Mouse (Mus musculus): Measurements from ENCODE around the gene Tmem30a. TPM values are rescaled to one million over a fixed set of nuclear protein-coding genes. Genes with fewer than 3 reads are reported as not detected.

Tmem30a gene
- total and polyA plus RNA-seq, 3 experiments = 49.5 to 81.2 (median 77.6) TPM

DNA sequence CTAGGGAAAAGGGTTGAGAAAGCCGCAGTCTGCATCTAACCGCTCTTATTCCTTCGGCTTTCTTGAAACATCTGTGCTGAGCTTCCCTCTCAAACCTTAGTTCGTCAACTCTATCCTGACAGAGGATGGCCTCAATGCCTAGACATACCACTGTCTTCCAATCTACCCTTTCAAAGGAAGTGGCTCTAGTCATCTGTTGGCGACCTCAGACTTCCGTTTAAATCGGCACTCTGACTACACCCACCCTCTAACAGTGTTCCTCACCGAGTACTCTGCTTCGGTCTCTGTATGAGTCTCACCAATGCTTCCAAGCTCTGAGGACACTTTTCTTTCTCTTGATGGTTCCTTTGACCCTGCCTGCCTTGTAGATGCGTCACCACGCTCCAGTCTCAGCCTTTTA lies 22.7 kb upstream of the Tmem30a start:
- Histone ChIP-seq H3K9me3 (replicated peaks) (no peaks in the 10 kb centered on the region), H3K36me3 (replicated peaks) (no peaks in the 10 kb centered on the region), H3K4me3 (ENCODE audit: low read depth, low read length) (no peak overlapping the region), H3K27me3 (ENCODE audit: insufficient read depth, low read length) (peaks cover 17% of the 10 kb centered on the region), H3K4me1 (ENCODE audit: insufficient read depth, low read depth, low read length) (peaks cover 6% of the 10 kb centered on the region; the same call in 1 of the 2 replicates)
- TF ChIP-seq TAL1 (conservative IDR thresholded peaks at IDR 0.05; ENCODE audit: low read depth, low read length) = no peak
- TF ChIP-seq GATA2 (IDR thresholded peaks at IDR 0.05; ENCODE audit: borderline replicate concordance, low read depth, low read length) = no peak
- no peak for TF ChIP-seq GATA1 (IDR thresholded peaks at IDR 0.05; ENCODE audit: borderline replicate concordance, low read length)
- TF ChIP-seq CTCF (IDR thresholded peaks at IDR 0.05; ENCODE audit: low read depth, low read length) = no peak
- no peak for TF ChIP-seq POLR2AphosphoS5 (IDR thresholded peaks at IDR 0.05; ENCODE audit: insufficient replicate concordance, low read depth, low read length)
- DNase-seq (ENCODE audit: low spot score) (no peak), ATAC-seq (ENCODE audit: extremely low read depth, insufficient number of reproducible peaks, low FRiP score, poor library complexity, severe bottlenecking) (no peak)

DNA sequence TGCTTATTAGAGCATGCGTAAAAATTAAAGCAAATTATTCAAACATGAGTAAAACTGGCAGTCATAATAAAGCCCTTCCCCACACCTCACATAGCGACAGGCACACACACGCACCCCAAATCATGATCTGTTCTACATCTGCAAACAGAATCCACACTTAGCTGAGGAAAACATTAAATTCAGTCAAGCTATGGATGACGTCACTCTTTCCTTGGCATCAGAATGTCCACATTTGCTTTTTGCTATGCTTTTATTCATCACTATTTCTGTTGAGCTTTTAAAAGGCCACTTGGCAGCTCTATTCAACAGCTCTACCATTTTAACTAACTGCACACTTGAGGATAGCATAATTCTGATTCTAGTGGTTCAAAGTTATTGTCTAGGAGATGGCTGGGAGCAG lies 21.3 kb upstream of the Tmem30a start:
- ATAC-seq (ENCODE audit: extremely low read depth, insufficient number of reproducible peaks, low FRiP score, poor library complexity, severe bottlenecking) (no peak), DNase-seq (ENCODE audit: low spot score) (no peak)
- H3K9me3 ChIP-seq (replicated peaks) = no peaks in the 10 kb centered on the region
- H3K36me3 ChIP-seq (replicated peaks) = no peaks in the 10 kb centered on the region
- TF ChIP-seq TAL1 (conservative IDR thresholded peaks at IDR 0.05; ENCODE audit: low read depth, low read length) (no peak), GATA1 (IDR thresholded peaks at IDR 0.05; ENCODE audit: borderline replicate concordance, low read length) (no peak), GATA2 (IDR thresholded peaks at IDR 0.05; ENCODE audit: borderline replicate concordance, low read depth, low read length) (no peak), CTCF (IDR thresholded peaks at IDR 0.05; ENCODE audit: low read depth, low read length) (no peak), POLR2AphosphoS5 (IDR thresholded peaks at IDR 0.05; ENCODE audit: insufficient replicate concordance, low read depth, low read length) (no peak)
- H3K27me3 ChIP-seq (ENCODE audit: insufficient read depth, low read length) = peaks cover 21% of the 10 kb centered on the region
- peaks cover 14% of the 10 kb centered on the region for H3K4me1 ChIP-seq (ENCODE audit: insufficient read depth, low read depth, low read length)
- H3K4me3 ChIP-seq (ENCODE audit: low read depth, low read length) = no peak overlapping the region

DNA sequence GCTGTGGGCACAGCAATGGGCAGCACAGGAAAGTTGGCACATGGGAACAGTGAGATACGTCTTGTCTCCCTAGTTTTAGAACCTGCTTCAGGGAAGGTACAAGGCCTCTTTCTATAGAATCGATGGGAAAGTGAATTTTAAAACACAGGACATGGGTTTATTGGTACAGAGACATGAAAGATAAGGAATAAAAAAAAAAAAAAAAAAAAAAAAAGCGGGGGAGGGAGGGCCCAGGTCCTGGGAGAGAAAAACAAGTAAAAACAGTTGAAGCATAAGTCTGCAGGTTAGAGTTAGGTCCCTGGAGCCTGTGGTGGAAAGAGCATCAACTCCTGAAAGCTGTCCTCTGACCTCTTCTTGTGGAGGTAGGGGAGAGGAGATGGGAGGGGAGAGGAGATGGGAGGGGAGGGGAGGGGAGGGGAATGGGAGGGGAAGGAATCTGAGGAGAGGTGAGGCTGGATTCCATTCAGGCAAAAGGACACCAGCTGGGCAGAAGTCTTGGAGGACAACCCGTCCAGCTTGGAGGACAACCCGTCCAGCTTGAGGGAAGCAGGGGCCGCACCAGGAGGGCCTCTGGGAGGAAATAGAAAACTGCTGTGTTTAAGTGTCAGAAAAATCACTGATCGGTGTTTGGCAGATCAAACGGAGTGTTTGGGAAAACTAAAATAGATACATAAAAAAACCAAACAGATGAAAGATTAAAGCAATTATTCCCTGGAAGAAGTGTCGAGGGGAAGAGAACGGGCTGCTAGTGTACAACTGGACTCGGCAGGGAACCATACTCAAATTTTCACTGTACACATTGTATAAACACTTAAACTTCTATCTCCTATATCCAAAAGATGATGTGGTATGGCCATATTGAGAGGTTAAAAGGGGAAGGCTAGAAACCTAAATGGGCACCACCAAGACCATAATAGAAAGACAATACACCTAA lies 17.9 kb upstream of the Tmem30a start:
- Histone ChIP-seq H3K36me3 (replicated peaks) (no peaks in the 10 kb centered on the region), H3K9me3 (replicated peaks) (no peaks in the 10 kb centered on the region), H3K4me3 (ENCODE audit: low read depth, low read length) (no peak overlapping the region), H3K4me1 (ENCODE audit: insufficient read depth, low read depth, low read length) (peaks cover 14% of the 10 kb centered on the region), H3K27me3 (ENCODE audit: insufficient read depth, low read length) (peaks cover 24% of the 10 kb centered on the region)
- TF ChIP-seq POLR2AphosphoS5 (IDR thresholded peaks at IDR 0.05; ENCODE audit: insufficient replicate concordance, low read depth, low read length) = no peak
- TF ChIP-seq TAL1 (conservative IDR thresholded peaks at IDR 0.05; ENCODE audit: low read depth, low read length) = no peak
- no peak for TF ChIP-seq CTCF (IDR thresholded peaks at IDR 0.05; ENCODE audit: low read depth, low read length)
- no peak for TF ChIP-seq GATA2 (IDR thresholded peaks at IDR 0.05; ENCODE audit: borderline replicate concordance, low read depth, low read length)
- no peak for TF ChIP-seq GATA1 (IDR thresholded peaks at IDR 0.05; ENCODE audit: borderline replicate concordance, low read length)
- DNase-seq (ENCODE audit: low spot score) (no peak), ATAC-seq (ENCODE audit: extremely low read depth, insufficient number of reproducible peaks, low FRiP score, poor library complexity, severe bottlenecking) (no peak)

DNA sequence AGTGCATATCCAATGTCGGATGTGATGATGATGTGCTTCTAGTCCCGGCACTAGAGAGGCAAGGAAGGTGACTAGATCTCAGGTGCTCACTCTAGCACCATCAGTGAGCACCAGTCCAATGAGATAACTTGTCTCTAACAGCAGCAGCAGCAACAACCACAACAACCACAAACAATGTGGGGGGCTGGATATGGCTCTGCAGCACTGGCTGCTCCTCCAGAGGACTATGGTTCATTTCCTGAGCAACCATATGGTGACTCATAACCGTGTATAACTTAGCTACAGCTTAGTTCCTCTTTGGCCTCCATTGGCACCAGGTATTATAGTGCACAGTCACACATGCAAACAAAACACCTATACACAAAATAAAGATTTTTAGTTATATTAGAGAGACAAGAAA lies 17.2 kb upstream of the Tmem30a start:
- ATAC-seq (ENCODE audit: extremely low read depth, insufficient number of reproducible peaks, low FRiP score, poor library complexity, severe bottlenecking) = peak; percentile 96

DNA sequence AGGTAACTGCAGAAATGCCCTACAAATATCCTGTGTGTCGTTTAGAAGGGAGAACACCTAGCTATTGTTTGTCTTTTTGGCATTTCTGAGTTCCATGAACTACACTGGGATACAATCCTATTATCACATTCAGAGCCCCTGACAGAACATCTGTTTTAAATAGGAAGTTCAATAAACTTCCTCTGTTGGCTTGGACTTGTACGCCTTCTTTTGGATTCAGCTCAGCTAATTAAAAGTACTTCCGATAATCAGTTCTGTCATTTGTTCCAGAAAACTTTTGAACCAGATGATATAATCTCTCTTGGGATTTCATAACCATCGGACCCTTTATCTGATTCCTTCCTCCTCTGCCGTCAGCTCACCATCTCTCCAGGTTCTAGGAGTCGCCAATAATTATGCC lies 16.1 kb upstream of the Tmem30a start:
- ATAC-seq (ENCODE audit: extremely low read depth, insufficient number of reproducible peaks, low FRiP score, poor library complexity, severe bottlenecking) = no peak
- no peak for DNase-seq (ENCODE audit: low spot score)
- no peaks in the 10 kb centered on the region for H3K36me3 ChIP-seq (replicated peaks)
- no peaks in the 10 kb centered on the region for H3K9me3 ChIP-seq (replicated peaks)
- H3K4me3 ChIP-seq (ENCODE audit: low read depth, low read length) = no peak overlapping the region
- TF ChIP-seq POLR2AphosphoS5 (IDR thresholded peaks at IDR 0.05; ENCODE audit: insufficient replicate concordance, low read depth, low read length) (no peak), GATA2 (IDR thresholded peaks at IDR 0.05; ENCODE audit: borderline replicate concordance, low read depth, low read length) (no peak), CTCF (IDR thresholded peaks at IDR 0.05; ENCODE audit: low read depth, low read length) (no peak)
- H3K27me3 ChIP-seq (ENCODE audit: insufficient read depth, low read length) = peaks cover 34% of the 10 kb centered on the region
- peaks cover 14% of the 10 kb centered on the region for H3K4me1 ChIP-seq (ENCODE audit: insufficient read depth, low read depth, low read length)

More for the DNA sequence above, 17.2 kb upstream of the Tmem30a start:
- Histone ChIP-seq H3K27me3 (ENCODE audit: insufficient read depth, low read length) (peaks cover 28% of the 10 kb centered on the region), H3K4me3 (ENCODE audit: low read depth, low read length) (no peak overlapping the region), H3K36me3 (replicated peaks) (no peaks in the 10 kb centered on the region), H3K4me1 (ENCODE audit: insufficient read depth, low read depth, low read length) (peaks cover 14% of the 10 kb centered on the region), H3K9me3 (replicated peaks) (no peaks in the 10 kb centered on the region)
- DNase-seq (ENCODE audit: low spot score) = peak; percentile 12
- TF ChIP-seq TAL1 (conservative IDR thresholded peaks at IDR 0.05; ENCODE audit: low read depth, low read length) (peak; percentile 69), CTCF (IDR thresholded peaks at IDR 0.05; ENCODE audit: low read depth, low read length) (no peak)

DNA sequence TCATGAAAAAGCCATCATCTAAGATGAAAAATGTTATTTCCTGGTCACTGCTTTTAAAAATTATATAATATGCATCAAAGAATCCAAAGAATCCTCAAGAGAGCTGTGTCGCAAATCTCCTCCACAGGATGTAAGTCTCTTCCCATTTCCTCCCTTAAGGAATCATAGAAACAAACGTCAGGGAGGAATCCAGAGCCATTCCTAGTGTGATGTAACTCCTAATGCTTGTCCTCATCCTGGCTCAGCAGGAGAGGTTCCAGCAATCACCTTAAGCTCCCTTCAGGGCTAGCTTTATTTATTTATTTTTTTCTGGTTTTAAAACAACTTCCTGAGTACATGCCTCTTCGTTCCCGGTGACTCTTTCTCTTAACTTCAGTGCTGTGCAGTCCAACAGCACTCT lies 13.9 kb upstream of the Tmem30a start:
- Histone ChIP-seq H3K9me3 (replicated peaks) (no peaks in the 10 kb centered on the region), H3K4me1 (ENCODE audit: insufficient read depth, low read depth, low read length) (peaks cover 7% of the 10 kb centered on the region), H3K4me3 (ENCODE audit: low read depth, low read length) (no peak overlapping the region), H3K27me3 (ENCODE audit: insufficient read depth, low read length) (peaks cover 26% of the 10 kb centered on the region), H3K36me3 (replicated peaks) (no peaks in the 10 kb centered on the region)
- ATAC-seq (ENCODE audit: extremely low read depth, insufficient number of reproducible peaks, low FRiP score, poor library complexity, severe bottlenecking) (no peak), DNase-seq (ENCODE audit: low spot score) (no peak)
- TF ChIP-seq TAL1 (conservative IDR thresholded peaks at IDR 0.05; ENCODE audit: low read depth, low read length) = no peak
- TF ChIP-seq POLR2AphosphoS5 (IDR thresholded peaks at IDR 0.05; ENCODE audit: insufficient replicate concordance, low read depth, low read length) = no peak
- TF ChIP-seq CTCF (IDR thresholded peaks at IDR 0.05; ENCODE audit: low read depth, low read length) = no peak
- no peak for TF ChIP-seq GATA2 (IDR thresholded peaks at IDR 0.05; ENCODE audit: borderline replicate concordance, low read depth, low read length)
- TF ChIP-seq GATA1 (IDR thresholded peaks at IDR 0.05; ENCODE audit: borderline replicate concordance, low read length) = no peak

Data from G1E (cell line).